Mouse (Mus musculus) midbrain, embryonic 12.5 days (tissue): ENCODE data around the gene Hpse. TPM values are rescaled to one million over a fixed set of nuclear protein-coding genes. Genes with fewer than 3 reads are reported as not detected.
A peak's percentile ranks its signal among the peaks of the same experiment; 100 is the strongest.

ENCODE experiments used
- ATAC-seq: fragments of 200-750 bp; cut with Nextera tagmentation; 2 replicates; pipeline ENCODE4 v1.8.0; 2017; ENCODE audit warnings: low read depth, moderate TSS enrichment, moderate library complexity; ENCODE audit not compliant: low FRiP score
- H3K27ac ChIP-seq: fragments of 300-500 bp; sonication (generic); replicated peaks from 2 replicates; pipeline ENCODE4 v1.5.1; 2016; ENCODE audit warnings: mild to moderate bottlenecking
- H3K27me3 ChIP-seq: fragments of 300-500 bp; sonication (generic); 2 replicates; pipeline ENCODE4 v1.6.1; 2016; ENCODE audit warnings: mild to moderate bottlenecking
- H3K36me3 ChIP-seq: fragments of 300-500 bp; sonication (generic); 2 replicates; pipeline ENCODE4 v1.6.1; 2016
- H3K4me1 ChIP-seq: fragments of 300-500 bp; sonication (generic); 2 replicates; pipeline ENCODE4 v1.6.1; 2016
- H3K4me2 ChIP-seq: fragments of 300-500 bp; sonication (generic); replicated peaks from 2 replicates; pipeline ENCODE4 v1.6.1; 2016; ENCODE audit warnings: mild to moderate bottlenecking, moderate library complexity
- H3K4me3 ChIP-seq: fragments of 300-500 bp; sonication (generic); 2 replicates; pipeline ENCODE4 v1.5.1; 2016; ENCODE audit warnings: mild to moderate bottlenecking
- H3K9ac ChIP-seq: fragments of 300-500 bp; sonication (generic); replicated peaks from 2 replicates; pipeline ENCODE4 v1.6.1; 2016; ENCODE audit warnings: mild to moderate bottlenecking, moderate library complexity
- H3K9me3 ChIP-seq: fragments of 300-500 bp; sonication (generic); 2 replicates; pipeline ENCODE4 v1.6.1; 2016; ENCODE audit warnings: mild to moderate bottlenecking
- WGBS: fragments of 180-500 bp; shearing (Covaris S2); methylation state at CpG from one replicate; pipeline ENCODE4 v1.1.7; 2016; 5-methylcytosine and 5-hydroxymethylcytosine counted together
- polyA plus RNA-seq: library from polyadenylated mRNA; unstranded; fragments of >200 nt; fragmentation: Nextera tagmentation; extraction: Ambion mirVana; gene quantifications from 2 replicates; pipeline ENCODE4 v1.2.1, GENCODE M21; 2016

Hpse gene
- polyA plus RNA-seq, 1 experiment from 2014 or later: 0.75 TPM

- Histone ChIP-seq H3K27ac (no peak overlapping the region), H3K36me3 (no peaks in the 10 kb centered on the region), H3K27me3 (no peaks in the 10 kb centered on the region), H3K4me3 (no peak overlapping the region), H3K9ac (no peak overlapping the region), H3K4me1 (no peaks in the 10 kb centered on the region), H3K9me3 (no peaks in the 10 kb centered on the region), H3K4me2 (no peak overlapping the region)
- no peak for ATAC-seq
- 74% methylated on average over 18 of the region's 18 CpGs for WGBS
Measured at GRCm38 (mm10) chr5:100679911-100680541, 39.5 kb downstream of the Hpse start.

DNA sequence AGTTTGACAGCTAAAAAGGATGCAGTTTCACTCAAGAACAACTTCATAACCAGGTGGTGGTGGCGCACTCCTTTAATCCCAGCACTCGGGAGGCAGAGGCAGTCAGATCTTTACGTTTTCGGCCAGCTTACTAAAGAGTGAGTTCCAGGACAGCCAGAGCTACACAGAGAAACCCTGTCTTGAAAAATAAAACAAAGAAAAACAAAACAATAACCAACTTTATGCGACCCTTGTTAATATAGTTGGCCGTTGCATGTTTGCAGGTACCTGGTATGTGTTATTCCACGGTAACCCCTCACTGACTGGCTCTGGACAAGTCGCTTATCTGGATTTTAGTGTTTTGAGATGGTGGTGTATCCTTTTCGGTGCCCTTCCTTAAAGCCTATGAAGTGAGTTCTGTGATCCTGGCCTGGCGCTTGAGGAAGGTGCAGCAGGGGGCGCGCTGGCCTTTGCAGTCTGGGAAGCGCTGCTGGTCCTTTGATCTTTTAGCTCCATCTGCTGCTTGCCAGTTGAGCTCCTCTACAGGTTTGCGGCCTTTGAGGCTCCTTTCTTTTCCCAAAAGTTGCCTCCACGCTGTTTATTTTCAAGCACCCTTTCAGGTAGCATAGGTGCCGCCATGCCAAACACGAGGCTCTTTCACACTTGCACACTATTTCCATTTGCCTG, 44.7 kb downstream of the Hpse start, which contains the start of gene Coq2:
TSS of gene Coq2 (minus strand) at position 430 of the 666 bp plus-strand sequence.
- WGBS: 12% methylated on average over 17 of the region's 17 CpGs
- ATAC-seq: peak; percentile 38; the same call in 1 of the 2 replicates
- Histone ChIP-seq H3K9ac (peak within 1 kb of the TSS; percentile 79), H3K4me1 (peaks cover 9% of the 10 kb centered on the region), H3K9me3 (no peaks in the 10 kb centered on the region), H3K4me2 (peak within 1 kb of the TSS; percentile 74), H3K4me3 (peak within 1 kb of the TSS; percentile 85), H3K27me3 (no peaks in the 10 kb centered on the region), H3K36me3 (no peaks in the 10 kb centered on the region), H3K27ac (peak within 1 kb of the TSS; percentile 70)

DNA sequence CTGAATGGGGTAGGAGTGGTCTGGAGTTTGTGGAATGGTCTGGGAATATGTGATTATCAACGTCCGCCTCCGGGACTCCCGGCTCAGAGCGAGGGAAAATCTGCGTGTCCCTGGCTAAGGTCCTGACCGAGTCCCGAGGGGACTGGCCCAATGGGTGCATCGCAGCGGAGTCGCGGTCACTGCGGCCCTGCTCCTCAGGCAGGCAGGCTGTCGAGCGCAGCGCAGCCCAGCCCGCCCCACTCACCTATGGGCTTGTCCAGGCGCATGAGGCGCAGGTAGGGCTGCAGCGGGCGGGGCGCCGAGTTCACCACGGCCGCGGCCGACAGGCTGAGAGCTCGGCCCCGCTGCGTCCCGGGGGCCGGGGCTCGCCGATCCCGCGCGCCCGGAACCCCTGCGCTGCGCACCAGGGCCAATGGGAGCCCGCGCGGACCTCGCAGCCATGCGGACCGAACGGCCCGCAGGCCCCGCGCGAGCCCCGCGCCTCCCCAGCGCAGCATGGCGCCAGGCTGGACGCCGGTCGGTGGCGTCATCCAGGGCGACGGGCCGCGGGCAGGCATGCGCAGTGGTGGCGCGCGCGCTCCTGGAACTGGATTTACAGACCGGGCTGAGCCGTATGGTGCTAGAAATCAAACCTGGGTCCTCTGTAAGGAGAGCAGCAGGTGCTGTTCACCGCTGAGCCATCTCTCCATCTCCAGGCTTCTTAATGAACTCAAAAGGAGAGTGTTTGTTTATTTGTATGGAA, 45.6 kb downstream of the Hpse start:
- Histone ChIP-seq H3K4me2 (peak overlapping the region; percentile 74), H3K4me1 (peaks cover 9% of the 10 kb centered on the region), H3K9me3 (no peaks in the 10 kb centered on the region), H3K4me3 (peak overlapping the region; percentile 85), H3K27ac (peak overlapping the region; percentile 70), H3K27me3 (no peaks in the 10 kb centered on the region), H3K36me3 (no peaks in the 10 kb centered on the region), H3K9ac (peak overlapping the region; percentile 79)
- WGBS: under 1% methylated on average over 71 of the region's 71 CpGs
- ATAC-seq: peak; percentile 96

GRCm38 (mm10) chr5:100672403-100672802, 47.1 kb downstream of the Hpse start:
- no peak for ATAC-seq
- H3K27ac ChIP-seq: no peak overlapping the region
- no peak overlapping the region for H3K9ac ChIP-seq
- WGBS: 93% methylated on average over 4 of the region's 4 CpGs
- H3K9me3 ChIP-seq: no peaks in the 10 kb centered on the region
- no peak overlapping the region for H3K4me2 ChIP-seq
- H3K4me3 ChIP-seq: no peak overlapping the region
- H3K4me1 ChIP-seq: peaks cover 9% of the 10 kb centered on the region
- H3K27me3 ChIP-seq: no peaks in the 10 kb centered on the region
- H3K36me3 ChIP-seq: peaks cover 3% of the 10 kb centered on the region; the same call in 1 of the 2 replicates

DNA sequence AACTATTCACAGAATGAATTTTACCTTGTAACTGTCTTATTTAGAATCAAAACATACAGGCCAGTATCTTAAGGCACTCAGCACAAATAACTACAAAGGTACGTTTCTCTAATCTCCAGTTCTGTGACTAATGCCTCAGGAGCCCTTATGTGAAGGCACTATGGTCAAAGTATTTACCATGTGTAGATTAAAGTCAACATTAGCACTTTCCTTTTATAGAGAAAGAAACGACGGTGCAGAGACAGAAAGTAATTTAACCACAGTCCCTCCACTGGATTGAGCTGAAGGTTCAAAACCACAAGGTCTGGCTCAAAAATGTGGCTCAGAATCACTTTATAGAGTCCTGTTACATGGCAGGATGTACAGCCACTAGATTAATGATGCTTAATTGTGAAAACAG, 47.6 kb downstream of the Hpse start:
- no peak overlapping the region for H3K4me3 ChIP-seq
- H3K36me3 ChIP-seq: peaks cover 8% of the 10 kb centered on the region; the same call in 1 of the 2 replicates
- H3K9ac ChIP-seq: no peak overlapping the region
- no peaks in the 10 kb centered on the region for H3K9me3 ChIP-seq
- H3K27me3 ChIP-seq: no peaks in the 10 kb centered on the region
- no peak for ATAC-seq
- H3K27ac ChIP-seq: no peak overlapping the region
- H3K4me2 ChIP-seq: no peak overlapping the region
- H3K4me1 ChIP-seq: peaks cover 9% of the 10 kb centered on the region
- WGBS: 81% methylated on average over 3 of the region's 3 CpGs

GRCm38 (mm10) chr5:100671398-100671797, 48.1 kb downstream of the Hpse start:
- Histone ChIP-seq H3K4me1 (peaks cover 9% of the 10 kb centered on the region), H3K27me3 (no peaks in the 10 kb centered on the region), H3K4me3 (no peak overlapping the region), H3K36me3 (peaks cover 10% of the 10 kb centered on the region; the same call in 1 of the 2 replicates), H3K9me3 (no peaks in the 10 kb centered on the region), H3K4me2 (no peak overlapping the region), H3K27ac (no peak overlapping the region), H3K9ac (no peak overlapping the region)
- WGBS: 23% methylated on average over 5 of the region's 5 CpGs
- no peak for ATAC-seq

DNA sequence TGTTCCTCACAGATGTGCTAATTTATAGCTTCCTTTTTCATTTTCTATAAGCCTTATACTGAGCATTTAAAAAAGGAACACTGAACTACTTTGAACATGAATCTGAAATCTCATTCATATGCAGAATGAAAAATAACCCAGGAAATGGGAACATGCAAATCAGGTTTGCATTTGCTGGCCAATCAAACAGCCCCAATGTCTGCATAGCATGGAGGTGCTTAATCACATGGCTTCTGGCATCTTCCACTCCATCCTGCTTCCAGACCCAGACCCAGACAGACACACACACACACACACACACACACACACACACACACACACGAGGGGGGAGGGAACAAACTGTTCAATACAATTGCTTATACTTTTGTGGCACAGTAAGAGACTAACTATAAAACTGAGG, 52.6 kb downstream of the Hpse start:
- WGBS: 75% methylated on average over 1 of the region's 1 CpGs
- no peak overlapping the region for H3K27ac ChIP-seq
- H3K4me1 ChIP-seq: no peaks in the 10 kb centered on the region
- no peak for ATAC-seq
- no peak overlapping the region for H3K9ac ChIP-seq
- no peak overlapping the region for H3K4me3 ChIP-seq
- no peak overlapping the region for H3K4me2 ChIP-seq
- peaks cover 24% of the 10 kb centered on the region for H3K36me3 ChIP-seq
- no peaks in the 10 kb centered on the region for H3K27me3 ChIP-seq
- H3K9me3 ChIP-seq: no peaks in the 10 kb centered on the region

GRCm38 (mm10) chr5:100663854-100664253, 55.7 kb downstream of the Hpse start:
- H3K4me3 ChIP-seq: no peak overlapping the region
- no peak for ATAC-seq
- no peaks in the 10 kb centered on the region for H3K4me1 ChIP-seq
- 65% methylated on average over 5 of the region's 5 CpGs for WGBS
- H3K27me3 ChIP-seq: no peaks in the 10 kb centered on the region
- peaks cover 47% of the 10 kb centered on the region for H3K36me3 ChIP-seq
- no peak overlapping the region for H3K4me2 ChIP-seq
- no peak overlapping the region for H3K9ac ChIP-seq
- H3K9me3 ChIP-seq: no peaks in the 10 kb centered on the region
- no peak overlapping the region for H3K27ac ChIP-seq

- Histone ChIP-seq H3K4me3 (no peak overlapping the region), H3K4me2 (no peak overlapping the region), H3K4me1 (no peaks in the 10 kb centered on the region), H3K9ac (no peak overlapping the region), H3K27ac (no peak overlapping the region), H3K36me3 (peaks cover 54% of the 10 kb centered on the region), H3K27me3 (no peaks in the 10 kb centered on the region), H3K9me3 (no peaks in the 10 kb centered on the region)
- WGBS: 95% methylated on average over 6 of the region's 6 CpGs
- ATAC-seq: no peak
Measured at GRCm38 (mm10) chr5:100663011-100663410, 56.5 kb downstream of the Hpse start.

DNA sequence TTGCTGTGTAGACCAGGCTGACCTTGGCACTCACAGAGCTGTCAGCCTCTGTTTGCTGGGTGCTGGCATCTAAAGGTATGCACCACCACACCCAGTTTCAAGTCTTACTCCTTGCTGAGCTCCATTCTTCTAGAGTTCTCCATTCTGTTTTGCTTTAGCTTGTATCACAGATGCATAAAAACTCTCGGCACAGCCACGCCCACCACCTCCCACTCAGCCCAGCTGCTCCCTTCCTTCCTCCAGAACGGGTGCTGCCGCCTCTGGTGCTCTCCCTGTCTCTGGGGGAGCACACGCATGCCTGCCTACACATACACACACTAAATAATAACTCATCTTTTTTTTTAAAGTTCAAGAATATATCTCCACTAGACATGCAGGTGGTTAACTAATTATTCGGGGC, 61.1 kb downstream of the Hpse start:
- no peak overlapping the region for H3K9ac ChIP-seq
- H3K9me3 ChIP-seq: no peaks in the 10 kb centered on the region
- H3K4me1 ChIP-seq: no peaks in the 10 kb centered on the region
- H3K4me2 ChIP-seq: no peak overlapping the region
- 87% methylated on average over 6 of the region's 6 CpGs for WGBS
- H3K36me3 ChIP-seq: peaks cover 74% of the 10 kb centered on the region
- no peak overlapping the region for H3K4me3 ChIP-seq
- no peak for ATAC-seq
- no peak overlapping the region for H3K27ac ChIP-seq
- no peaks in the 10 kb centered on the region for H3K27me3 ChIP-seq

- ATAC-seq: no peak
- H3K27me3 ChIP-seq: no peaks in the 10 kb centered on the region
- H3K4me1 ChIP-seq: no peaks in the 10 kb centered on the region
- H3K9ac ChIP-seq: no peak overlapping the region
- H3K4me3 ChIP-seq: no peak overlapping the region
- 87% methylated on average over 6 of the region's 6 CpGs for WGBS
- H3K9me3 ChIP-seq: no peaks in the 10 kb centered on the region
- H3K4me2 ChIP-seq: no peak overlapping the region
- peaks cover 67% of the 10 kb centered on the region for H3K36me3 ChIP-seq
- no peak overlapping the region for H3K27ac ChIP-seq
Measured at GRCm38 (mm10) chr5:100656352-100656751, 63.2 kb downstream of the Hpse start.

DNA sequence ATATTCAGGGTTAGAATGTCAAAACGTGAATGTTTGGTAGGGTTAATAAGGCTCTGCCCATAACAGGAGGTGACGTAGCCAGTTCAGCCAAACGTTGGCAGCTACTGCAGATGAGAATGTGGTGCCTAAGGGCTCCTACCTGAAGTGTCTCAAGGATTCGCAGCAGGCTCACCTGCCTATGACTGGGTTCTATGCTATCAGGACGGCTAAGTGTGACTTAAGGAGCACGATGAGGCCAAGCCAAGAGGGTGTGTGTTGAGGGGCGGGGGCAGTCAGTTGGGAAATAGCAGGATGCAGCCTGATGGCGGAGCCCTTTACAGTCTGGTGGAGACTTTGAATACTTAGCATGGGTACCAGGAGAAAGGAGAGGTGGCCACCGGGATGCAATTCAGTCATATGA, 67.2 kb downstream of the Hpse start:
- ATAC-seq: no peak
- H3K4me1 ChIP-seq: no peaks in the 10 kb centered on the region
- no peak overlapping the region for H3K4me3 ChIP-seq
- H3K27ac ChIP-seq: no peak overlapping the region
- H3K27me3 ChIP-seq: no peaks in the 10 kb centered on the region
- no peak overlapping the region for H3K9ac ChIP-seq
- no peaks in the 10 kb centered on the region for H3K9me3 ChIP-seq
- 90% methylated on average over 9 of the region's 9 CpGs for WGBS
- peaks cover 34% of the 10 kb centered on the region for H3K36me3 ChIP-seq
- no peak overlapping the region for H3K4me2 ChIP-seq
